Mouse (Mus musculus) brain, embryonic 14.5 days (tissue): ENCODE results near the gene Gm49373. TPM values are rescaled to one million over a fixed set of nuclear protein-coding genes. Genes with fewer than 3 reads are reported as not detected.
A peak's percentile ranks its signal among the peaks of the same experiment; 100 is the strongest.

ENCODE experiments used
- DNase-seq: peaks from one replicate; pipeline ENCODE4 v3.0.0-alpha.2; 2011; ENCODE audit warnings: low read depth
- CTCF ChIP-seq: fragments of 200-500 bp; IDR thresholded peaks from 2 replicates; pipeline ENCODE4 v1.5.1; 2012; ENCODE audit warnings: inconsistent platforms, mild to moderate bottlenecking, moderate library complexity, borderline replicate concordance; ENCODE audit not compliant: insufficient read depth, insufficient read length; ENCODE audit errors: extremely low read depth
- POLR2A ChIP-seq: fragments of 200-500 bp; IDR thresholded peaks from 2 replicates; pipeline ENCODE4 v1.6.1; 2012; ENCODE audit warnings: mild to moderate bottlenecking, inconsistent platforms, borderline replicate concordance; ENCODE audit not compliant: poor library complexity, insufficient read depth, insufficient read length, severe bottlenecking; ENCODE audit errors: extremely low read depth
- polyA plus RNA-seq: library from polyadenylated mRNA; depleted of rRNA; stranded (reverse); fragments of >200 nt; gene quantifications from 2 replicates; pipeline ENCODE4 v1.2.3, GENCODE M21; 2012; rRNA removed

Gene Gm49373
- 2.9 and 3.0 TPM in 2 replicates for polyA plus RNA-seq

DNA sequence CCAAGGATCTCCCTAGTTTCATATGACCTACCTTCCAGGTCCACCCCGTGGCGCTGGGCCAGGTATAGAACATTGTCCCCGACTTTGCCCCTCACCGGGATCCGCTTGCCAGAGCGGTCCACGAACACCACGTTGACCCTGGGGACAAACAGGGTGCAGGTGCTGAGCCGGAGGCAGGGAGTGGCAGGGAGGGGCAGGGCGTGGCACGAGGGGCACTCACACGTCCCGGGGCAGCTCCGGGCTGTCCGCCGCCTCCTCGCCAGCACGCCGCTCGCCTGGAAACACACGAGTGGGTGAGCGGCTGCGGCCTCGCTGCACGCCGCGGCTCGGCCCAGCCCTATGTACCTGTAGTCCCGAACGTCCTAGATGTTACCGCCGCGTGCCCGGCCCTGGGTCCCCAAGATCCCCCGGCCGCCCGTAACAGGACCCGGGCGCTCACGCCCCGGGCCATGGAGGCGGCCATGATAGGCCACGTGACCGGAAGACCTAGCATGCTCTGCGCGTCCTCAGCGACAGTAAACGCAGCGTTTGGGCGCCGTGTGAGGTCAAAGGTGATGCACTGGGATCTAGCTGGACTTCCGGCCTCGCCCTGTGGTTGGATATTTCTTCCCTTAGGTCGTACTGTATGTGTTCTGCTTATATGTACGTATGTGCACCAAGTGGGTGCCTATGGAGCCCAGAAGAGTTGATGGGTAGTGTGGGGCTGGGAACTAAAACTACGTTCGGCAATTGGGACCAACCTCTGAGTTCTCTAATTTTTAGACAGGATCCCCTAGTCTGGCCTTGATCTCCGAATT lies at the start of gene Gm49373, which contains the start of gene Fdx1l:
Gene Gm49373 (minus strand): TSS at position 53 of the 797 bp plus-strand sequence.
Gene Fdx1l (minus strand): TSS at position 571 of the 797 bp plus-strand sequence.
- TF ChIP-seq POLR2A, result peak; percentile 51; the same call in 1 of the 2 replicates
- no peak for TF ChIP-seq CTCF
- peak; percentile 95 for DNase-seq

DNA sequence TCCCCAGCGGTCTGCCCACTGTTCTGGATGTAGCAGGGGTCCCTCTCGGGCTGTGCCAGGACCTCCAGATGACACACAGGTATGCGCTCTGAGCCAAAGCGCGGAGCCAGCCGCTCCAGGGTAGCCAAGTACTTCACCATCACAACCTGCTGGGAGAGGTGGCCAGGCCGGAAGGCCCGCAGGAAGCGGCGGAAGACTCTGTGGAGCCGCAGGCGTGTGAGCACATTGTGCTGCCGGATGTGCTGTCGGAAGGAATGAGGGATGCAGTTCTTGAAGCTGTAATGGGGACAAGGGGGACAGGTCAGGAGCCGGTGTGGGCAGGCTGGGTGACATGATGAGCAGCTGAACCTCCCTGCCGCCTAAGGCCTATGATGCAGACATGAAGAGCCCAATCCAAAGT lies 48.6 kb upstream of the Gm49373 start:
- TF ChIP-seq POLR2A (no peak), CTCF (no peak)
- no peak for DNase-seq

DNA sequence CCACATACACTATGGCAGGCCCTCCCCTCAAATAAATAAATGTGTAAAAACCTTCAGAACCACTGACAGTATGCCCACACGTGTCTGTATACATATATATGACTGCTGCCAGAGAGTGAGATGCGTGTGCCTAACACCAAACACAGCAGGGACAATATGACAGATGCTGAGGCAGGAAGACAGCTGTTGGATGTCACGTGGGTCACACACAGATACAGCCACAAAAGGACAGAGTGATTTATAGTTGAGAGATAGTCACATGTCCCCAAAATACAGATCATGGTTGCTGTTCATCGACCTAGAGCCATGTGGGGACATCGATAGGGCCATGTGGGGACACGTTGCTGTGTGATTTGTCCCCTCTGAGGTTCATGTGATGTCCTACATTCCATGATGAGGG lies 44.2 kb upstream of the Gm49373 start:
- no peak for TF ChIP-seq CTCF
- TF ChIP-seq POLR2A, result no peak

DNA sequence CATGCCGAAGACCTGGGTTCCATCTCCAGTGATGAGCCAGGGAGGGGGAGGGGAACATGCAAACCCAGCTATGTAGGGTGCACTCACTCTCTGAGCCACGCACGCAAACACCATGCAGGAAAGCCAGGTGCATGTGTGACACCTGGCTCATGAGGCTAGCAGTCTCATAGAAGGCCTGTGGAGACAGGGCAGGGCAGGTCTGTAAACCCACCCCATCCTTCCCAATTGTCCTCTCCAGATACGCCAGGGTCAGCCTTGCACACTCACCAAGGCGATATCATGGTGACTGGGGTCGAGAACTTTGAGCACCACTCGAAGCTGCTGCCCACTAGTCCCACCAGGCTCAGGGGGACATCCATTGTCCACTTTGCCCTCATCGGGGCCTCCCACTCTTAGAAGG lies 42.2 kb upstream of the Gm49373 start:
- TF ChIP-seq CTCF (no peak), POLR2A (no peak)
- DNase-seq, result no peak

More for the DNA sequence above, 44.2 kb upstream of the Gm49373 start:
- no peak for DNase-seq

DNA sequence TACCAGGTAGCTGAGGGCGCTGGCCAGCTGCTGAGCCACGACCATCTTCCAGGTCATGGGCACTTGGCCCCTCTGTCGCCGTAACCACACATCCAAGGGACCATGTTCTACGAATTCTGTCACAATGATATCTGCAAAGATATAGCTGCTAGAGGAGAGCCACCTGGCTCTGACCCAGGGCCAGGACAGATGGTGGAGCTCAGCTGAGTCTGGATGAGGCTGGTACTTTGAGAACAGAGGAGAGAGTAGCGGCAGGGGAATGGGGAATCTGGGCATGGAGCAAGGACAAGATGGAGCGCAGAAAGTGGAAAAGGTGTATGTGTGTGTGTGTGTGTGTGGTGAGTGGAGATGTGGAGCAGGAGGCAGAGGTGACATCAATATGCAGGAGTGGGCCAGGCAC lies 41.3 kb upstream of the Gm49373 start:
- TF ChIP-seq CTCF, result no peak
- TF ChIP-seq POLR2A, result no peak
- DNase-seq, result no peak

DNA sequence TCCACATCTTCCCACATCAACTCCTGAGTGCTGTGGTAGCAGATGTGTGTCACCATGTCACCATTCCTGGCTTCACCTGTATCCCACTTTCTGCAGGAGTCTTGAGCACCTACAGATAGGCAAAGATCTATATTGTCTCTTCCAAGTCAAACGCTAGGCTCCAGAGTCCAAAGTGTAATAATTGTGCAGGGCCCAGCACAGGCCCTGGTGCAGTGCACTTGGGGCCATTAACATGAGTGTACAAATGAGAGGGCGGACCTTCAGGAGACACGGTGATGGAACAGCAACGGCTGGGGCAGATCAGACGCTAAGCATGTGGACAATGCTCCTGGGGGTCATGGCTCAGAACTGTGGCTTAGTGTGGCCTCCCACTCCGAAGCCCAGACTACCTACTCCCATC lies 40.9 kb upstream of the Gm49373 start:
- no peak for TF ChIP-seq POLR2A
- no peak for TF ChIP-seq CTCF
- DNase-seq, result no peak

DNA sequence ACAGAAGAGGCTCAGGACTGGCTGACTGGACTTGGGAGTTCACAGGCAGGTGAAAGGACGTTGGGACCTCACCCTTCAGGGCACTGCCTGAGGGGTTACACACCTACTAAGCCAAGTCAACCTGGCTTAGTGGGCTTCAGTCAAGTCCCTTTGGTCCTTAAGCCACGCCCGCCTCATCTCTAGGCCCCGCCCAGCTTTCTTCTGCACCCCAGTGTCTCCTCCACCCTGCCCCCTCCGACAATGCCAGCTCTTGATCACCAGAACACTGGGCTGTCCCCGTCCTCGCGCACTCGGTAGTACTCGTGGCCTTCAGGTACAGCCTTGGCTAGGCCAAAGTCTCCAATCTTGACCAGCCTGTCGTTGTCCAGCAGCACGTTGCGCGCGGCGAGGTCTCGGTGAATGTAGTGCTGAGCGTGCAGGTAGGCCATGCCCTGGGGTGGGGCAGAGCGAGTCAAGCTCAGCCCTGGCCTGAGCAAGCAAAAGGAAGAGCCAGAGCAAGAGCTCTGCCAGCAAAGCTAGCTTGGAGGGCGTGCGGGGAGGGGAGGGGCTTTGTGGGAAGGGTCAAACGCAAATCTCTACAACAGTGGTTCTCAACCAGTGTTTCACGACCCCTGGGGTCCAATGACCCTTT lies 34.8 kb upstream of the Gm49373 start:
- DNase-seq, result no peak
- TF ChIP-seq CTCF, result no peak
- TF ChIP-seq POLR2A, result no peak

DNA sequence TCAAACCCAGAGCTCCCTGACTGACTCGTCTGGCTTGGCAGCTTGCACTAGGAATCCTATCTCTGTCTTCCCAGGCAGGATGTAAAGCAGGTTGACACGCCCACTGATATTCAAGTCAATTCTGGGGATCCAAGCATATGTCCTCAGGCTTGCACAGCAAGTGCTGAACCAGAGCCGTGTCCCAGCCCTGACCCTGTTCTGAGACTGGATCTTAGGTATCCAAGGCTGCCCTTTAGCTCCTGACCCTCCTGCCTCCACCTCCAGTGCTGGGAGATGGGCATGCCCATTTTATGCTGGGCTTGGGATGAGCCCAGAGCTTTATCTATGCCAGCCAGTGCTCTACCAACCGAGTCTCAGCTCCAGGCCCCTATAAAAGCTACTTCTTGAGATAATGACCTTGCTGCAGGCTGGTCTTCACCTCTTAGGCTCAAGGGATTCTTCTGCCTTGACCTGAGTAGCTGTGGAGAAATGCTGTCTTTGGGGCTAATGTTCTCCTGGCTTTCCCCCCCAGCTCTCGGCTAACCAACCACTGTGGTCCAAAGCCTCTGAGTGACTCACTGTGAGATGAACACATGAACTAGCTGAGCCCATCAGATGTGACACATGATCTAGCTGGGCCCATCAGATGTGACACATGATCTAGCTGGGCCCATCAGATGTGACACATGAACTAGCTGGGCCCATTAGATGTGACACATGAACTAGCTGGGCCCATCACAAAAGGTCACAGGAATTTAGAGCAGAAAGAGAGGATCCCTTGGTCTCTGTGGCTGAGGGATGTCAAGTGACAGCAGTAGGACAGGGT lies 33.1 kb upstream of the Gm49373 start:
- no peak for DNase-seq
- TF ChIP-seq POLR2A, result no peak

DNA sequence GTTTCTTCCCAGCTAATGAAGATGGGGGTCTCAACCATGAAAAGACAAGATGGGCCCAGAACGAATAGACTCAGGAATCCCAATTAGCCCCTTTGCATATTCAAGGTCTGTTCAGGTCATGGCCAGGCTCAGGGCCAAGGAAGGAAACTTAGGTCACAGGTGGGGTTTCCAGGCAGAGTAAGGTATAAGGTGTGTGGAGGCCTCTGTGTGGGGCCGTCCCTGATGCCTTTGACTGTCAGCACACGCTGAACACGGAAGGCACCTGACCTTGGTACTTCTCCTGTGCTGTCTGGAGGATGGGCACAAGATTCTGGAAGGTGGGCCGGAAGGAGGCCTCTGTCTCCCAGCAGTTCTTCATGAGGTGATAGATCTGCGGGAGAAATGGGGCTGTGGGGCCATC lies 31.9 kb upstream of the Gm49373 start:
- TF ChIP-seq CTCF (no peak), POLR2A (no peak)
- no peak for DNase-seq

DNA sequence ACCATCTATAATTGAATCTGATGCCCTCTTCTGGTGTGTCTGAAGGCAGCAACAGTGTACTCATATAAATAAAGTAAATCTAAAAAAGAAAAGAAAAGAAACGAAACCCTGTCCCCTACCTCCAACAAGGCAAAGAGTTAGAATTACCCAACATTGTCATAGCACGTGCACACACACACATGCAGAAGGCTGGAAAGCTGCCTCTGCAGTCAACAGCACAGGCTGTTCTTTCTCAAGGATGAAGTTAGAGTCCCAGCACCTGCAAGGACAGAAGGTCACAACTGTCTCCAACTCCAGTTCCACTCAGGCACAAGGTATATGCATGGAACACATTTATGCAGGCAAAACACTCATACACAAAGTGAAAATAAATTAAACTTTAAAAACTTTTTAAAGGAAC lies 29.2 kb upstream of the Gm49373 start:
- TF ChIP-seq CTCF, result no peak
- no peak for TF ChIP-seq POLR2A
- DNase-seq, result no peak

DNA sequence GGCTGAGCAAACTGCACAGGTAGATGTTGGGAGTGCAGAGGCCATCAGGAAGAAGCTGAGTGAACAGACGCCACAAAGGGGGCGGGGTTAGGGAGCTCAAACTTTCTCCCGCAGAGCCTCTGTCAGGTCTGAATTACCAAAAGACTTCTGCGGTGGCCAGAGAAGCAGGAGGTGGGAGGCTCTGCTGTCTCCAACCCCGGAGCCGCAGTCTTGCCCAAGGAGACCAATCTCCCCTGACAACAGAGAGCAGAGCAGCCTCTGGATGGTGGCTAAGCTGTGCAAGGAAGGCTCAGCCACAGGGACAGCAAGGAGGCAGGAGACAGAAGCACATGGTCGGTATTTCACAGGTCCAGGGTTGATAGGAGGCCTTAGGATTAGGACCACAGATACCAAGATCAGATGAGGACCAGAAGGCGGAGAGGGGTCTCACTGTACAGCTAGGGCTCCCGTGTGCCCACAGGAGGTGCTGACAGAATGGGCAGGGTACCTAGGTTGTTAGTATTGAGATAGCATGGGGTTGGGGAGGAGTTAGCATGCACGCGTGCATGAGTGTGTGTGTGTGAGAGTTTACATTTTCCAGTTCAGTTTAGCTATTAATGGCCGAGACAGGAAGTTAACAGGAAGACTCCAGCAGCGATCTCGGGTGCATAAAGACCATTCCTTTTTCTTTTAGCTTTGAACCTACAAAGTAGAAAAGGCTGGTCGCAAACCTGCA lies 27.7 kb upstream of the Gm49373 start:
- no peak for DNase-seq
- TF ChIP-seq POLR2A (no peak), CTCF (no peak)

DNA sequence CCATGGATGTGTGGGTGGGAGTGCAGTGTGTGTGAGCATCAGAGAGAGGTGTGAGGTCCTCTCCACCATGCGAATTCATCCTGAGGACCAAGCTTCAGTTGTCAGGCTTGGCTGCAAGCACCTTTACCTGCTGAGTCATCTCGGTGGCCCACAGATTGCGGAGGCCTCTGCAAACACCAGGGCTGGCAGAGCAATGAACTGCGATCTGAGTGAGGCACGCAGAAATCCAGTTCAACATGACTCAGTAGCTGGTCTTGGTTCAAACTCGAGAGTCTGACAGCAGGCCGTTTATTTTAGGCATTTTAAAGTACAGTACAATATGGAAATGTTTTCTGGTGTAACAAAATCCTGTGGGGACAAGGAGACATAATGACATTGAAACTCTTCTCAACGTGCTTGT lies 24.9 kb upstream of the Gm49373 start:
- no peak for DNase-seq
- TF ChIP-seq CTCF (no peak), POLR2A (no peak)
